Mouse (Mus musculus) layer of hippocampus, postnatal 36 days (tissue): ENCODE results near the gene Prkag3. TPM values are rescaled to one million over a fixed set of nuclear protein-coding genes. Genes with fewer than 3 reads are reported as not detected.

Experiments
- DNase-seq, 2 experiments: peaks; one replicate each; pipeline ENCODE4 v3.0.0; 2022
- total RNA-seq, 2 experiments: library from RNA; stranded (reverse); gene quantifications; 2 replicates each; pipeline ENCODE4 v1.2.3; 2021

Gene Prkag3
- total RNA-seq, 2 experiments from 2014 or later = not detected

DNA sequence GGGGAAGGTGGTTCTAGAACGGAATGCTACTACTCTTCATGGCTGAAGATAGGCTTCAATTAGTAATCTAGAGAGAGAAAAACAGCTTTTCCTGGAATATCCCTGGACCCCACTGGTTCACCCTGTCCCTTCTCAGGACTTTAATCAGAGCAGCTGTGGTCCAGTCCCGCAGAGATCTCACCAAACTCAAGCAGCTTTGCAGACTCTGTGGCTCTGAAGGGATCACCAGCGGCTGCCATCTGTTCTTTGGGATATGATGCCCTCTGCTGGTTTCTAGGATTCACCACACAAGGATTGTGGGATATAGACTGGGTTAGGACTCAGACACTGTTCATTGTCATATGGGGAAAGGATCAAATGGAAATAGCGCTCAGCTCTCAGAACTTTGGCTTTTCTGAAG is 10.8 kb upstream of the Prkag3 start:
- DNase-seq = no peak

DNA sequence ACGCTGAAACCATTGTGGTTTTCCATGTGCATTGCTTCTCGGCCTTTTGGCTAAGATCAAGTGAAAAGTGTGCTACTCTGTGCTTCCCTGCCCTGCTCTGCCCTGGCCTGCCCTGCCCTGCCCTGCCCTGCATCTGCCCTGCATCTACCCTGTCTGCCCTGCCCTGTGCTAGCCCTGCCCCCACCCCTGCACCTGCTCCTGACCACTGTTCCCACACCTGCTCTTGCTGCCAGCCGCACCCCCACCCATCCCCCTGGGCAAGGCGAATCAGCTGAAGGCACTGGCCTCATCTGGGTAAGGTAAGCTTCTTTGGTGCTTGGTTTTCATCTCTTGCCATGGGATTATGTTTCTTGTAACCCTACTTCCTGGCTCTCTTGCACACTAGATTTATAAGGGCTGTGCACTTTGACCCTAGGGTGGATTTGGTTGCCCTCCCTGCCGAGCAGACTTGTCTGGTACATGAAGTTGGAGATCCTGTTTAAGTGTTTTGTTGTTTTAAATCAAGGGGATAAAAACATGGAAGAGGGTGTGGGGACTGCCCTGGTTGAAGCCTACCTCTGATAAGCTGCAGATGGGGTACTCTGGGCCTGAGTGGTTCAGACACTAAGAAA is 5.3 kb upstream of the Prkag3 start:
- DNase-seq = no peak

DNA sequence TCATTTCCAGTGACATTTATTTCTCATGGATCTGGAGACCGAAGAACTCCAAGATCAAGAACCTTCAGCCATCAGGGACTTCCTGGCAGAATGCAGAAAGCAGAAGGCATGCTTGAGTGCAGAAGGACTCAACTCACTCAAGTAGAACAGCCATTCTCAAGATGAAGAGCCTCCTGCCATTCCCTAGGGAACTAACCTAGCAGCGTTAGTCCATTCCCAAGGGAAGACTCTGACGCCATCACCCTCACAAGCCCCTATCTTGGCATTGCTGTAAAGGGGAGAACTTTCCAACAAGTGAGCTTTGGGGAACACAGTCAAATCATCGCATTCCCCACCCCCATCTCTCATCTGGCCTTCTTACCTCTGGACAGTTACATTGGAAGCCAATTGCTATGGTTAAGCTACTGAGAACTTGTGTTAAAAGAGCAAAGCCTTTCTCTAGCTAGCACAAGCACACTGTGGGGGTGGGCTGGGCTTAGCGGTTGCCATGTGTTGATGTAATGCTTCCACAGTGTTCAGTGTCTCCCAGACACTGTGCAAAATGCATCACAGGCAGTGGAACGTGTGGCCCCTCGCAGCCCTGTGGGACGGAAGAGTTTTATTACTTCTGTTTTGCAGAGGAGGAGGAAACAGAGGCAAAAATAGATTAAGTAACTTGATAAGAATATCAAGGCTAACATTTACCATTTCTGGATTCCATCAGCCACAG is 4.4 kb upstream of the Prkag3 start:
- DNase-seq = no peak

DNA sequence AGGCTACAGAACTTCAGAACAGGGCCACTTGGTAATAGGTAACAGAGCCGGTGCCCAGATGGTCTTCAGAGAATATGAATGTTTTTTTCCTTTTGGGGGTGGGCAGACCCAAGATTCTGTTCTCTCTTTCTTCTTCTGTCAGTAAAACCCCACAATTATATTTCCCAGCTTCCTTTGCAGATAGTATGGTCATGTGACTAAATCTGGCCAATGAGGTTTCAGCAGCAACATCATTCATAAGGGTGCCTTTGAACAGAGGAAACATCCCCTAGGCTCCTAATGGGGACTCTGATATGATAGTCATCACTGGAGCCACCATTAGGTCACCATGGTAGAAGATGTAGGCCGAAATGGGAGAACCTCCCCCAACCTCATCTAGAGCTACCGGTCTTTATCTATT is 3.8 kb upstream of the Prkag3 start:
- DNase-seq = no peak

DNA sequence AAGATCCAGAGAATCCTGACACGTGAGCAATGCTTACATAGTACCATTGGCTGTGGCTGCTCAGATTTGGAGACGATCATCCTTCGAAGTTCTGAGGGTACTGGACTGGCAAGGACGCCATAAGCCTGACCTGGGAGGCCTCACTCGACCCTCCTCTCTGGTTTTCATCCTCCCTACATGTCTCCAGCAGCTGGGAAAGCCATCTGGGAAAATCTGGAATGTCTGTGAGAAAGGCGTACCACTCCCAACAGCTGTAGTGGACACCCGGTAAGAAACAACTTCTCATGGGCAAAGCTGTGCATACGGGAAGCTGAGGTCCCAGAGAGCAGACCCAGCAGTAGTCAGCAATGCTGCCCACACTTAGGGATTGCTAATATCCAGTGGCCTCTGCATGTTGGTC is 3.1 kb upstream of the Prkag3 start:
- no peak for DNase-seq

DNA sequence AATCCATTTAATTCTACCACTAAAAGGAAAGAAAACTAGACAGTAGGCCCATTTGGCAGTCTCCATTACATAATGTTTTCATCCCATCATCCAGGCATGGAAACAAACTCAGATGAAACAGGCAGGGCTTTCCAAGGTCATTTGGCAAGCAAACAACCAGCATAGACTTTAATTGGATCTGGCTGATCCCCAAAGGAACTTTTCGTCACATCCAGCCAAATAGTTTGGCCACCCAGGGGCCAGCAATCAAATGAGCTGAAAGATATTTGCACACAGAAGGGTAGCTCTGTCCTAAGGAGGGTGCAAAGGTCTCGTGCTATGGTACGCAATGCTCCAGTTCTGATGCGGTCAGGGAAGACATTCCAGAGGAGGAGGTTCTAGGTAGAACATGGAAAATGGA is 1.7 kb upstream of the Prkag3 start:
- no peak for DNase-seq

DNA sequence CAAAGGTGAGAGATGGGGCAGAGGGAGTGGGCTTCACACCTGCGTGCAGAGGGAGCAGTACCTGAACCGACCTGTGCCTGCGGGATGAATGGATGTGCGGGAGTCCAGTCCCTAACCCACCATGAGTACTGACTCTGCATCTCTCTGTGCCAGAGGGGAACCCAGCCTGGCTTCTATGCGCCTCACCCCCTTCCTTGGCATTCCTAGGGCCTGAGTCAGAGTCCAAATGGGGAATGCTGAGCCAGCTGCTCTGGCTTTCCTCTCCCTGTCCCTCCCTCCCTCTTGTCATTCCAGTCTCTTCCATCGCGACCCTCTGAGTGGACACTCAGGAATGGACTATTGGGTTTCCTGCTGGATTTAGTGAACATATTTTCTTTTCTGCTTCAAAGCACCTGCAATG is 280 bp upstream of the Prkag3 start:
- no peak for DNase-seq

DNA sequence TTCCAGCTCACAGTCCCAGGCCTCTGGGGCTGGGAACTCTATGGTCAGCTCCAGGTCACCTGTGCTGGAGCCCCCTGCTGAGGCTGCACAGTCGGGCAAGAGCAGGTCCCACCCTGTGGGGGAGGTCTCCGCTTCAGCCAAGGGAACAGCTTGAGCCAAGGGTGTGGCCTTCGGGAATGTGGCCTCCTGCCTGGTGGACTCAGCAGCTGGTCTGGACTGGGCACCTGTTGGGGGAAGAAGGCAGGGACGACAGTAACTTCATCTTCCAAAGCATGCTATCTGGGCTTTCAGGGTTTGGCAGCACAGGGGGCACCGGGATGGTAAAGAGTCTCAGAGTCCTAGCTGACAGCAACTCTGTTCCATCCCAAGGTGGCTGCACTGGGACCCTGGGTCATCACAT is 1.7 kb downstream of the Prkag3 start:
- DNase-seq = no peak

DNA sequence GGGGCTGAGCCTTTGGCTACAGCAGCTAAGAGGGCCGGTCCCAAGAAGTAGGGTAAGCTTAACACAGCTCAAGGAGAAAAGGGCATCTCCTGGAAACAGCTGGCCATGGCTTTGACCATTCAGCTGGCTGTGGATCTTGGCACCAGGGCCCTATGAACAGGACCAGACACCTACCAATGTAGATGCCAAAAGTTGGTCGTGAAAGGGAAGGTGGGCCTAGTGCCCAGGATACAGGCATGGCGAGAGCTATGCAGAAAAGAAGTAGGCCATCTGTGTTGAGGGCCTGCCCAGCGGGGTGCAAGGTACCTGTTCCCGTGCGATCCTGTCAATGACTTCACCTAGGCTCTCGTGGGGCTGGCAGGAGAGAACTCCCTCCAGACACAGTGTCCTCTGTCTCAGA is 8.2 kb downstream of the Prkag3 start:
- DNase-seq = no peak

DNA sequence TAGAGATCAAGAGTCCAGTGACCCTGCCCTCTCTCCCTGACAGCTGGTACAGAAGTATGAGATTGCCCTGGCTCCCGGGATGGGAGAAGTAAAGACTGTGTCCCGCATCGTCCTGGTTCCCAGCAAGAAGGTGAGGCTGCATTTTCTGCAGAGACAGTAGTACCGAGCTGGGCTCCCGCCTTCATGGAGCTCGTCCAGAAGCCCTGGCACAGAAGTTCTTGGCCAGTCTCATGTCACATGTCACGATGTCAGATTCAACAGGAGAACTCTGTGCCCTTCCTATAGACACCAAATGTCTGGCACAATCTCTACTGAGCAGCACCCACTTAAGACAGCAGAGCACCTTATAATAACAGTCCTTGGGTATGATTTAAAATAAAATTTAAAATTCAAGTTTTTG is 11.5 kb downstream of the Prkag3 start:
- no peak for DNase-seq

DNA sequence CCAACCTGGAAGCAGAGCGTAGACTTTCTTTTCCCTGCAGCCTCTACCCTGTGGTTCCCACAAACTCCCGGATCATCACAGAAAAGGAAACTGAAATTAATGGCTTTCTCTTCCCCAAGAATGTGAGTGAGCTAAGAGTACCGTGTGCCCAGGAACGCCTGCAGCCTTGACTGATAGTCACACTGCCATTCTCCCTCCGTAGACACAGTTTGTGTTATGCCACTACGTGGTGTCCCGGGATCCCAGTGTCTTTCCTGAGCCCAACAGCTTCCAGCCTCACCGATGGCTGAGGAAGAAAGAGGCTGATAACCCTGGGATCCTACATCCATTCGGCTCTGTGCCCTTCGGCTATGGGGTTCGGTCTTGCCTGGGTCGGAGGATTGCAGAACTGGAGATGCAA is 12.0 kb downstream of the Prkag3 start:
- DNase-seq = no peak

DNA sequence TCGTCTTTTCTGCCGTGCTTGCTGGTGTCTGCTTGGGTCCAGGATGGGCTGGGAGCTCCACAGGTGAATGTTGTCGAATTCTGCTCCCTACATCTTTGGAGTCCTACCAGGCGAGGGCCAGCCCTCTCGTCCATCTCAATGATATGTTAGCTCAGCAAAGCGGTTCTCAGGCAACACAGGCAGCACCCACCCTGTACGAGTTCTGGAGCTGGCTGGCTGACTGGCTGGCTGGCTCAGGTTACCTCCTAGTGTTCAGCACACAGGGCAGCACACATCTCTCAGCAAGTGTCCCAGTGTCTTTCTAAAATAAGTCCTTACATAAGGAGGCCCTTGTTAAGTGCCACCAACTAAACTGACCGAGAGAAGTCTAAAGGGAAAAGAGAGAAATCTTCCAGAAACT is 20.6 kb downstream of the Prkag3 start:
- DNase-seq = no peak

DNA sequence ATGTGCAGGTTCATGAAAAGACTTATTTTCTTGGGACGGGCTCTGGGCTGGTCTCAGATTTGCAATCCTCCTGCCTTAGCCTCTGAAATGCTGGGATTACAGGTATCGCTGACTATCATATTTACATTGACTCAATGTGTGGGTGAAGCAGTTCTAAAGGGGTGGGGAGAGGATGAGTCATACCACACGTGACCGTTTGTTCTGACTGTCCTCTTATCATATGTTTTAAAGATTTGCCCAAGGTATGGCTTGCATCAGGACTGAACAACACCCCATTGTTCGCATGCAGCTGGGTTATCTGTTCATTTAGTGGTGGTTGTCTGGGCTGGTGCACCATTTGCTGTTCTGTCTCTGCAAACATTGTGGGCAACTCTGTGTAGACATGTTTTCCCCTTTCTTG is 22.3 kb downstream of the Prkag3 start:
- DNase-seq = no peak

DNA sequence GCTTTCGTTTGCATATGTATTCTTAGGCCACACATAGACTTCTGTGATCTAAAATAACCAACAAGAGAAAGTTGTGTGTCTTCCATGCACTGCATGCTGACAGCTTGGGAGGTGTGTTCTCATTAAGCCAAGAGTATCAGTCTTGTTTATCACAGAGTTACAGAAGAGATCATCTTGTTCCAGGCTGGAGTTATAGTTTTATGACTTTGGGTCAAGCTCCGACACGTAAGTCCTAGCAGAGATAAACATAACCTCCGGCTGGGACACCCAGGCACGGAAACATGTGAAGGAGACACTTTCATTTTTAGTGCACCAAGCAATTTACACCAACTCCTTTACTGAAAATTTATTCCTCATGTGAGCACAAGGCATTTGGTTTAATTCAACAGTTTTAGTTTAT is 22.9 kb downstream of the Prkag3 start:
- no peak for DNase-seq

DNA sequence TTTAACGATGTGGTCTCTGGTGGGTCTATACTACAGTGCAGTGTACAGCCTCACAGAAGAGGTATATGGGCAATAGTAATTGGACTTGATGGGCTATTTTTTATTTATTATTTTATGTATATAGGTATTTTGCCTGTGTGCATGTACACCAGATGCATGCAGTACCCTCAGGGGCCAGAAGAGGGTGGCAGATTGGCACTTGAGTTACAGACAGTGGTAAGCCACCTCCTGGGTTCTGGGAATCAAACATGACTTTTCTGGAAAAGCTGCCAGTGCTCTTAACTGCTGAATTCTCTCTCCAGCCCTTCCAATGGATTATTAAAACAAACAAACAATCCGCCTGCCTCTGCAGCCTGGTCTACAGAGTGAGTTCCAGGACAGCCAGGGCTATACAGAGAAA is 25.3 kb downstream of the Prkag3 start:
- no peak for DNase-seq

DNA sequence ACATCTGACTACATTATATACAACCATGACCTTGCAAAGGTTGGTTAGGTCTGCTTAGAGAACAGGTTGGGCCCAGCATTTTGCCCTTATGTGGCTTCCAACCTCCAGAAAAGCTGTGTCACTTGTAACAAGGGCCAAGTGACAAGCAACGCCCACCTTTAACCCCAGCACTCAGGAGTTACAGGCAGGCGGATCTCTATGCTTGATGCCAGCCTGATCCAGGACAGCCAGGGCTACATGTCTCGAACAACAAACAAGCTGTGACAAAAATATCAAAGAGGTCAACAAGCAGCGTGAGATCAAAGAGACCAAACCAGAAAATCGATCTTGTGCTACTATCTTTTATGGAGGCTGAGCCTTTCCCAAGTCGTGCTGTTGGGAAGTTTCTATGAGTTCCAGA is 27.4 kb downstream of the Prkag3 start:
- no peak for DNase-seq

DNA sequence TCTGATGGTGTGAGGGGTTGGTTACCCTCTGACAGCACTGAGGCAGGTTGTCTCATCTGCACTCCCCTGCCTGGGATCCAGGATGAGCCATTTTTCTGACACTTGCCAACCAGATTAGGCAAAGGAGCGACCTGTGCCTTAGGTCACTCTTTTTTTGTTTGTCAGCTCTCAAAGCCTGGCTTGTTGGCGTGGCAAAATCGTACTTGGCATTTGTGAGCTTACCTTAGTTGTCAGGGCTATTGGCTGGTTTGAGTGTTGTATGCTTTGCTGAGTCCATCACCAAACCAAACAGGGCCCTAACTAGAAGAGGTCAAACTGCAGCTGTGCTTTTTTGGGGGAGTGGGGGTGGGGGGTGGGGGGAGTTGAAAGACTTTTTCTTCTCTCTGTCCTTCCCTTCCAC is 29.7 kb downstream of the Prkag3 start:
- DNase-seq = no peak

DNA sequence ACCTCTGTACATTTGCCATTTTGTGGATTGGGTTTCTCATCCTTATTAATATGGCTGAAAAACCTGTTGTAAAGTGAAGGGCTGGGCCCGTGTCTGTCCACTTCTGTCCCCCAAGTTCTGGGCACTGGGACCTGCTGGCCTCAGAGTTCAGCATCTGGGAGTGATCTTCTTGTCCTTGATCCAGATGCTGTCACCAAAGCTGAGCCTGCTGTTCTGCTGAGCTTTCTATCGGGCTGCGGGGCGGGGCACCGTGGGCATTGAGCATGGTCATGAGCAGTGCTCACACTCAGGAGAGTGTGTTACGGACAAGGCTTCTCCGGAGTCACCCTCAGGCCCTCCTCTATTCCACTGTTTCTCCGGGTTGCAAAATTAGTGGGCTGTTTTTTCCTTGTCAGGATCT is 30.9 kb downstream of the Prkag3 start:
- DNase-seq = no peak

DNA sequence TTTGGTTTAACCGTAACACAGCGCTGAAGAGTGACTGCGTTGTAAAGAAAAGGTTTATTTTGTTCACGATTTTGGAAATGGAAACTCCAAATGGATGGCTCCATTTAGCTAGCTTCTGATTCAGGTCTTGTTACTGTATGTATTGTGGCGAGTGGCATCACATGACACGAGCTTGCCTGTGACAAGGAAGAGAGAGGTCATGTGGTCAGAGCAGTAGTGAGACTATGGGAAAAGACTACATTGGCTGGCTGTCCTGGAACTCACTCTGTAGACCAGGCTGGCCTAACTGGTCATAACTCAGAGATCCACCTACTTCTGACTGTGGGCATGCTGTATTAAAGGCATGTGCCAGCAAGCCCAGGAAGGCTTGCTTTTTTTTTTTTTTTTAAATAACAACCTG is 33.1 kb downstream of the Prkag3 start:
- DNase-seq = no peak

DNA sequence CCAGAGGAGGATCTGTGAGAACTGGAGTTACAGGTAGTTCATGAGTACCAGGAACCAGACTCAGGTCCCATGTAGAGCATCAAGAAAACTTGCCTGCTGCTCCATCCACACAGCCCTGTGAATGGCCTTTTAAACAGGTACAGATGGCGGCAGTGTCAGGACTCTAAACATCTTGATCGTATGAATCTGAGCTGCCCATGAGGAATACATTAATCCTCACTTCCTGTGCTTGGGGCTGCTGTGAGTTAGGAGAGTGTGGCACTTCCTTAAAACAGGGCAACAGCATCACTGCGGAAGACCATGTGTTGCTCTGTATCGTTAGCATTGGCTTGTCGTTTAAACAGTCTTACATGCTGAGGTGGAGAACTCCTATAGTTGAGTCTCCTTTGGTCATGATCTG is 33.6 kb downstream of the Prkag3 start:
- DNase-seq = no peak

DNA sequence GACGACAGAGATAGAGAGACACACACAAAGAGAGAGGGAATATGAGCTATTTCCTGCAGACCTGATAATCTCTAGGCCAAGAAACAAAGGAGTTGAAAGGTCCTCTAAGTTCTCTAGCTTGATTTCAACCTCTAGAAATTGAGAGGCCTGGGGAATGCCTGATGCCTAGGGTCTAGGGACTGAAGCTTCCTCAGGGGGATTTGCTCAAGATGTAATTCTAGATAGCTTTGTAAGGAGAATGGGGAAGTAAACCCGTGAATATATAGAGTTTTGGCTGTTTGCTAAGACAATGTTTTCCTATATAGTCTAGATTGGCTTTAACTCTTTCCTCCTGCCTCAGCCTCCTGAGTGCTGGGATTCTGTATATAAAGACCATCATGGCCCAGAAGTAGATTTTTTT is 34.1 kb downstream of the Prkag3 start:
- DNase-seq = no peak

DNA sequence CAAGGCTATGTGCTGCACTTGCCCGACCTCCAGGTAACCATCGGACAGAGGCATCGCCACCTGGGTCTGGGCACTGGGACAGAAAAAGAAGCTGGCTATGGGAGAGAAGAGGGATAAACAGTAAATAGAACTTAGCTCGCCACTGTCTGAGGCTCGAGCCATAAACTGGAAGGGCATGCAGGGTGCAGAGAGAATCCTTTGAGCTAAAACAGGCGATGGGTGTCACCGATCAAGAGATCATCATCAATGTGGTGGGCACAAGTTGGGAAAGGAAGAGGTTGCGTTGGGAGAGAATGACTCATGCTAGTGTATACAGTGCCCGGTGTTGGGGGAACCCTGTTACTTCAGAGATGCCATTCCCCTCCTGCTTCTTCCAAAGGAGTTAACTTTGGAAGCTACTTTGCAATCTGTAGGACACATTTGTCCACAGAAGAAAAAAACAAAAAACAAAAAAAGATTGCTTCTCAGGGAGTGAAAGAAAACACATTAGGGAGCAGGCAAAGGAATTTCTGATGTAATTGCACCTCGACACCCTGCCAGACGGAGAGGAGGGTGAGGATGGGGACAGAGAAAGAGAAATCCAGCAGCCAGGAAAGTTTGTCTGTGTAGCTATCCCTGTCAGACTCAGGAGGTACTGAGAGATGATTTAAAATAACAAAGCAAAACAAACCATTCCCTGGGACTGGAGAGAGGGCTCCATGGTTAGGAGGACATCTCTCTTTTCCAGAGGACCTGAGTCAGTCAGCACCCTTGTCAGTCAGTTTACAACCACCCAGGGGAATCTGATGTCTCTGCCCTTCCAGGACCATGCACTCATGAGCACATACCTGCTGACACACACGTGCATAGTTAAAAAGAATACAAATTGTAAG is 34.9 kb downstream of the Prkag3 start:
- no peak for DNase-seq

DNA sequence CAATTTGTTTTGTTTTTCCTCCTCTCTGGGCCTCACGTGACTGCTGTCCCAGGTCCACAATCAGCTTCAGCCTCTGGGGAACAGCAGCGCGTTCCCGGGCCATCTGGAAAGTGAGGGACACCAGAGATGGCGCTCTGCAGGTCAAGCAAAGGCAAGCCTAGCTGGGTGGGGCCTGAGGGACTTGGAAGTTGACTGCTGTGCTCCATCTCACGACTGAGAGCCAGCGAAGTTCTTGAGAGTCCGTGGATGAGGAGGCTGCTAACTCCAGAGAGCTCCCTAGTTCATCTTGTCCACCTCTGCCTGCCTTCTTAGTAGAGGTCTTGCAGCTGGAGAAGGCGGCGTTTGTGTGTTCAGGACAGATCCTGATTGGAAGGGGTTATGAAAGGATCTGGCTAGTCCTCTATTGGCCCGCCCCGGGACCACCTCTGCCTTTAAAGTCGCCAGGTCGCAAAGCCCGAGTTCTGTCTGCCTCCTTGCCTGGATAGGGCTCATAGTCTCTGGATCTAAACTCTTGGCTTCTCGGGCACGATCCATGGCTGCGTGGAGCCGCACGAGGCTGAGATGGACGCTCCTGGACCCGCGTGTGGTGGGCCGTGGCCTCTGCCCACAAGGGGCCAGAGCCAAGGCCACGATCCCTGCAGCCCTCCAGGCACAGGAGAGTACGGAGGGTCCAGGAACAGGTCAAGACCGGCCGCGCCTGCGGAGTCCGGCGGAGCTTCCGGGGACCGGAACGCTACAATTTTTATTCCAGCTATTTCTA is 35.7 kb downstream of the Prkag3 start, which contains the start of gene Cyp27a1:
Cyp27a1 (plus strand) TSS at position 476 of the 760 bp plus-strand sequence.
- DNase-seq = peak in 1 of 2 experiments; percentile 17
